Comparison of ENCODE assay signal across 8 mouse cellular contexts in genomic region chr2:19726904-19727303, GRCm38 (mm10).
A peak's percentile ranks its signal among the peaks of the same experiment; 100 is the strongest.
DNase-seq lines count a peak whose midpoint lies in the region; ATAC-seq and TF ChIP-seq lines count a peak whose summit lies in the region.

No protein-coding gene starts in this region.

- H3K4me2 ChIP-seq in liver, embryonic 11.5 days, result no peak overlapping the region

- no peak overlapping the region for H3K4me3 ChIP-seq in liver, embryonic 11.5 days (ENCODE audit: low read depth, low read length)
- H3K4me3 ChIP-seq in G1E (ENCODE audit: low read depth, low read length), result no peak overlapping the region

- no peak for ATAC-seq in liver, embryonic 11.5 days (replicated peaks; ENCODE audit: low FRiP score)
- no peak for ATAC-seq in G1E (ENCODE audit: extremely low read depth, insufficient number of reproducible peaks, low FRiP score, poor library complexity, severe bottlenecking)

- H3K36me3 ChIP-seq in liver, embryonic 11.5 days (ENCODE audit: control insufficient read depth, insufficient read depth, low read length), result no peaks in the 10 kb centered on the region
- H3K36me3 ChIP-seq in G1E (replicated peaks), result no peaks in the 10 kb centered on the region

- no peak overlapping the region for H3K9ac ChIP-seq in liver, embryonic 11.5 days (ENCODE audit: low read depth, low read length)

- no peaks in the 10 kb centered on the region for H3K9me3 ChIP-seq in liver, embryonic 11.5 days (ENCODE audit: control insufficient read depth, low read length)
- no peaks in the 10 kb centered on the region for H3K9me3 ChIP-seq in G1E (replicated peaks)

- TF ChIP-seq CTCF in G1E (IDR thresholded peaks at IDR 0.05; ENCODE audit: low read depth, low read length), result peak; percentile 49

- no peak overlapping the region for H3K27ac ChIP-seq in liver, embryonic 11.5 days (ENCODE audit: low read depth, low read length)

- no peaks in the 10 kb centered on the region for H3K4me1 ChIP-seq in liver, embryonic 11.5 days (replicated peaks; ENCODE audit: control insufficient read depth, insufficient read depth, low read length)
- H3K4me1 ChIP-seq in G1E (ENCODE audit: insufficient read depth, low read depth, low read length), result no peaks in the 10 kb centered on the region

- DNase-seq in liver, result peak; percentile 24
- no peak for DNase-seq in liver, embryonic 11.5 days (ENCODE audit: low spot score)
- DNase-seq in G1E (ENCODE audit: low spot score), result no peak
- DNase-seq in c-Kit-positive CD71-positive TER-119-positive erythroid progenitor cells, embryonic 14.5 days (ENCODE audit: low spot score), result peak; percentile 27
- peak; percentile 31 to 38 for DNase-seq in gastrocnemius, adult 8-10 months (ENCODE audit: low spot score in 2 of 2)
- peak; percentile 36 to 49 for DNase-seq in layer of hippocampus, postnatal 10 days (ENCODE audit: low spot score in 2 of 2)
- DNase-seq in naive thymus-derived CD4-positive, alpha-beta T cell, adult 2 months (ENCODE audit: low read depth), result peak; percentile 63
- no peak for DNase-seq in Muller cell, postnatal 12 days (ENCODE audit: inconsistent ontology term)

- WGBS in liver, embryonic 11.5 days, result 12% methylated on average over 9 of the region's 9 CpGs

- H3K27me3 ChIP-seq in liver, embryonic 11.5 days (replicated peaks; ENCODE audit: control insufficient read depth, insufficient read depth, low read length), result no peaks in the 10 kb centered on the region
- H3K27me3 ChIP-seq in G1E (ENCODE audit: insufficient read depth, low read length), result no peaks in the 10 kb centered on the region

Comparison
In these comparisons a context has a peak if more than half of its experiments do, and no peak if none do; other contexts are left out.
1. DNase-seq: peak in liver (single experiment), c-Kit-positive CD71-positive TER-119-positive erythroid progenitor cells, embryonic 14.5 days (single experiment), gastrocnemius, adult 8-10 months (2 of 2), layer of hippocampus, postnatal 10 days (2 of 2) and naive thymus-derived CD4-positive, alpha-beta T cell, adult 2 months (single experiment); none in liver, embryonic 11.5 days (single experiment), G1E (single experiment) and Muller cell, postnatal 12 days (single experiment).